Mouse (Mus musculus) bone marrow macrophage, adult 2 months (primary cell): ENCODE data around the gene Oscp1.

Source experiments
- CTCF ChIP-seq: IDR thresholded peaks from 2 replicates; pipeline ENCODE4 v1.5.1; 2012; ENCODE audit warnings: low read depth, mild to moderate bottlenecking, low read length, moderate library complexity
- POLR2A ChIP-seq: IDR thresholded peaks from 2 replicates; pipeline ENCODE4 v1.6.1; 2012; ENCODE audit warnings: mild to moderate bottlenecking, low read depth, low read length, borderline replicate concordance

- TF ChIP-seq CTCF (no peak), POLR2A (no peak)
These were observed 52.2 kb downstream of the Oscp1 start for GRCm38 (mm10) chr4:126110374-126111152.
